Mouse (Mus musculus): ENCODE results near the gene Fam71b. TPM values are rescaled to one million over a fixed set of nuclear protein-coding genes. Genes with fewer than 3 reads are reported as not detected.

The Fam71b gene
- not detected for total RNA-seq (2021)

GRCm38 (mm10) chr11:46396167-46396859, at the start of gene Fam71b:
Fam71b (plus strand) TSS chr11:46396559.
- no peak for DNase-seq (ENCODE audit: low spot score in 2 of 2)
- intact Hi-C loops (cut with DNase I), result no loop called here

GRCm38 (mm10) chr11:46347756-46348155, 48.6 kb upstream of the Fam71b start:
- no peak for DNase-seq (ENCODE audit: low spot score in 2 of 2)
- intact Hi-C loops (cut with DNase I), result no loop called here

GRCm38 (mm10) chr11:46348416-46348815, 47.9 kb upstream of the Fam71b start:
- intact Hi-C loops (cut with DNase I), result no loop called here
- DNase-seq (ENCODE audit: low spot score in 2 of 2), result no peak

- intact Hi-C loops (cut with DNase I), result no loop called here
- DNase-seq (ENCODE audit: low spot score in 2 of 2), result no peak
Observed at GRCm38 (mm10) chr11:46349681-46350410, 46.5 kb upstream of the Fam71b start.

GRCm38 (mm10) chr11:46358369-46358768, 38.0 kb upstream of the Fam71b start:
- intact Hi-C loops (cut with DNase I), result no loop called here
- DNase-seq (ENCODE audit: low spot score in 2 of 2), result no peak

GRCm38 (mm10) chr11:46360991-46361665, 35.2 kb upstream of the Fam71b start:
- intact Hi-C loops (cut with DNase I), result no loop called here

GRCm38 (mm10) chr11:46362061-46363022, 34.0 kb upstream of the Fam71b start:
- peak in 1 of 2 experiments; percentile 18 for DNase-seq (ENCODE audit: low spot score in 2 of 2)
- intact Hi-C loops (cut with DNase I), result no loop called here

More at GRCm38 (mm10) chr11:46360991-46361665, 35.2 kb upstream of the Fam71b start:
- DNase-seq (ENCODE audit: low spot score in 2 of 2), result no peak

- intact Hi-C loops (cut with DNase I), result no loop called here
- no peak for DNase-seq (ENCODE audit: low spot score in 2 of 2)
Observed at GRCm38 (mm10) chr11:46363864-46364263, 32.5 kb upstream of the Fam71b start.

GRCm38 (mm10) chr11:46365744-46366143, 30.6 kb upstream of the Fam71b start:
- intact Hi-C loops (cut with DNase I), result no loop called here
- DNase-seq (ENCODE audit: low spot score in 2 of 2), result no peak

GRCm38 (mm10) chr11:46366357-46366756, 30.0 kb upstream of the Fam71b start:
- DNase-seq (ENCODE audit: low spot score in 2 of 2), result no peak
- intact Hi-C loops (cut with DNase I), result no loop called here

- DNase-seq (ENCODE audit: low spot score in 2 of 2), result no peak
- intact Hi-C loops (cut with DNase I), result no loop called here
Observed at GRCm38 (mm10) chr11:46370457-46370856, 25.9 kb upstream of the Fam71b start.

GRCm38 (mm10) chr11:46371250-46371649, 25.1 kb upstream of the Fam71b start:
- intact Hi-C loops (cut with DNase I), result no loop called here
- DNase-seq (ENCODE audit: low spot score in 2 of 2), result no peak

- intact Hi-C loops (cut with DNase I), result no loop called here
- DNase-seq (ENCODE audit: low spot score in 2 of 2), result no peak
Observed at GRCm38 (mm10) chr11:46372331-46372953, 23.9 kb upstream of the Fam71b start.

- intact Hi-C loops (cut with DNase I), result no loop called here
- DNase-seq (ENCODE audit: low spot score in 2 of 2), result no peak
Observed at GRCm38 (mm10) chr11:46373071-46374030, 23.0 kb upstream of the Fam71b start.

GRCm38 (mm10) chr11:46375015-46375414, 21.3 kb upstream of the Fam71b start:
- intact Hi-C loops (cut with DNase I), result no loop called here
- DNase-seq (ENCODE audit: low spot score in 2 of 2), result no peak

GRCm38 (mm10) chr11:46377316-46377715, 19.0 kb upstream of the Fam71b start:
- intact Hi-C loops (cut with DNase I), result no loop called here
- no peak for DNase-seq (ENCODE audit: low spot score in 2 of 2)

- intact Hi-C loops (cut with DNase I), result no loop called here
- DNase-seq (ENCODE audit: low spot score in 2 of 2), result no peak
Observed at GRCm38 (mm10) chr11:46377819-46378782, 18.3 kb upstream of the Fam71b start.
